Mouse (Mus musculus) lung, postnatal 4 days (tissue): ENCODE results near the gene E130309D02Rik.

Experiments
- DNase-seq, 2 experiments: peaks; one replicate each; pipeline ENCODE4 v3.0.0; 2021

Gene E130309D02Rik

GRCm38 (mm10) chr5:143265409-143265808 is 49.8 kb downstream of the E130309D02Rik start:
- DNase-seq, result no peak

DNA sequence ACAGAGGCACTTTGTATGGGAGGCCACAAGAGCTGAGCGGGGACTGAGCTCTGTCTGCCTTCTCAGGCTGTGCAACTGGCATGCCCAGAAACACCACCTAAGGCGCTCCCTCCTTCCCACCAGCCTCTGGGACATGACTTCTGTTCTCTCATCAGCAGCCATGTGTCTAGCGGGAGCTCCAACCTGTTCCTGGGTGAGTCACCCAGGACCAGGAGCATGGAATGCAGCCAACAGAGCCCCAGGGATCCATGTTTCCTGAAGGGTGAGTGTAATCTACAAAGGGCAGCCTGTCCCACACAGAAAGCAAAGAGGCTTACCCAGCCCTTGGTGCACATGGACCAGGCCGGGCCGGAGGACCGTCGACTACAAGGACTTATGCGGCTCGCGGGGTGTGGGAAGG is 50.5 kb downstream of the E130309D02Rik start:
- no peak for DNase-seq

GRCm38 (mm10) chr5:143261636-143262035 is 53.5 kb downstream of the E130309D02Rik start:
- no peak for DNase-seq

DNA sequence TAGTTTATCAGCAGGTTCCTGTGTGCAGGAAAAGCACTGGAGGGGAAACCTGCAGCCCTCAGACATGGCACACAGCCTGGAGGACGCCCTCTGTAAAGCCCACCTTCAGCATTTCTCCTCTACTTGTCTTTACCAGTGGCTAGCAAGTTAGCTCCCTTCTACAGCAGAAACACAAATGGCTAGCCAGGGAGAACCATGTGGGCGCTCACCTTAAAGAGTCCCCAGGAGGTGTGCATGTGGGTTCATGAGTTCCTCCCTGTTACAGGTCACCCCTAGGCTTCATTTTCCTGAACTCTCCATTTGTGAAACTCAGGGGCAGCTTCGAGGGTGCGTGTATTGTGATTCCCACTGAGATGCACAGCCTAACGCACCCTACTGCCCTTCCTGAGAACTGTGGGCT is 59.4 kb downstream of the E130309D02Rik start:
- DNase-seq, result no peak

DNA sequence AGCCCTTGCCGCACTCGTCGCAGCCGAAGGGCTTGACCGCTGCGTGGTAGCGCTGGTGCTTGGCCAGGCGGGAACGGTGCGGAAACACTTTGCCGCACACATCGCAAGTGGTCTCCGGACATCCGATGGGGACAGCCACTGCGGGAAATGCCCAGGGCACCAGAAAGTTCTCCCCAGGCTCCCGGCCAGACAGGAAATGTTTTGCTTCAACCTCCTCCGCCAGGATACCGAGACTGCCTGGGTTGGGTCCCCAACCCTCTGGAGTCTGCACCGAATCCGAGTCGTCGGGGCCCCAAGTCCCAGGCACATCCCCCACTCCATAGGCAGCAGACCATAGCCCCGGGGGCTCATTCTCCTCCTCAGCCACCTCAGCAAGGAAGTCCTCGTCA is 60.0 kb downstream of the E130309D02Rik start:
- peak in 1 of 2 experiments; percentile 27 for DNase-seq

DNA sequence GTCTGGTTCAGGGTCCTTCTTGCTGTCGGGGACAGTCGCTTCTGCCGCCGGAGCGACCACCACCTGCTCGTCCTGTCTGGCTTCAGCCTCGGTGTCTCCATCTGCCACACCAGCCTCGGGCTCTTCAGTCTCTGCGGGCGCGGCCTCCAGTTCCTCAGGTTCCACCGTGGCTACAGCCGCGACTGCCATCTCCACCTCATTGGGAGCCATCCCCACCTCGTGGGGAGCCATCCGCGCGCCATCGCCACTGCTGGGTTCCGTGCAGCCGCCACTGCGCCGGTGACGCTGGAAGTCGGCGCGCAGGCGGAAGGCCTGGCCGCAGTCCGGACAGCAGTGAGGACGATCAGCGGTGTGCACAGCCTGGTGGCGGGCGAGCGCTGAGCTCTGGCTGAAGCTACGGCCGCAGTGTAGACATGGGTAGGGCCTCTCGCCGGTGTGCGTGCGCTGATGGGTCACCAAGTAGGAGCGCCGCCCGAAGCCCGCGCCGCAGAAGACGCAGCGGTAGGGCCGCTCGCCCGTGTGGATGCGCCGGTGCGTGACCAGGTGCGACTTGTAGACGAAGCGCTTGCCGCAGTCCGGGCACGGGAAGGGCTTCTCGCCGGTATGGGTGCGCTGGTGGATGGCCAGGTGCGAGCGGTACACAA is 60.6 kb downstream of the E130309D02Rik start:
- peak in 1 of 2 experiments; percentile 27 for DNase-seq

DNA sequence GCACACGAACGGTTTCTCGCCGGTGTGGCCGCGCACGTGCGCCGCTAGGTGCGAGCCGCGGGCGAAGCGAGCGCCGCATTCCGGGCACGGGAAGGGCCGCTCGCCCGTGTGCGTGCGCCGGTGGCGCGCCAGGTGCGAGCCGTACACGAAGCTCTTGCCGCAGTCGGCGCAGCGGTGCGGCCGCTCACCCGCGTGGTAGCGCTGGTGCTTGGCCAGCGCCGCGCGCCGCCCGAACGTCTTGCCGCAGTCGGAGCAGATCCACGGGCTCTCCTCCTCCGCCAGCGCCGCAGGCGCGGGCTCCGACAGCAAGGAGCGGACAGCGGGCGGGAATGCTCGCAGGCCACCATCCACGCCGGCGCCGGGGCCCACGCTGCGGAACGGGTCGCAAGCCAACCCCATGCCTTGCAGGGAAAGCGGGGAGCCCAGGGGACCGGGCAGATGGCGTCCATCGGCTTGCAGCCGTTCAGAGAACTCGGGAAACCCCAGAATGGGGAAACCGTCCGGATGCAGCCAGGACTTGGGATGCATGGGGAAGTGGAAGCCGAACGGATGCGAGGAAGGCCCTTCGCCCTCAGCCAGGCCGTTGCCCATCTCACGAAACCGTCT is 61.2 kb downstream of the E130309D02Rik start:
- peak; percentile 13 to 28 for DNase-seq

DNA sequence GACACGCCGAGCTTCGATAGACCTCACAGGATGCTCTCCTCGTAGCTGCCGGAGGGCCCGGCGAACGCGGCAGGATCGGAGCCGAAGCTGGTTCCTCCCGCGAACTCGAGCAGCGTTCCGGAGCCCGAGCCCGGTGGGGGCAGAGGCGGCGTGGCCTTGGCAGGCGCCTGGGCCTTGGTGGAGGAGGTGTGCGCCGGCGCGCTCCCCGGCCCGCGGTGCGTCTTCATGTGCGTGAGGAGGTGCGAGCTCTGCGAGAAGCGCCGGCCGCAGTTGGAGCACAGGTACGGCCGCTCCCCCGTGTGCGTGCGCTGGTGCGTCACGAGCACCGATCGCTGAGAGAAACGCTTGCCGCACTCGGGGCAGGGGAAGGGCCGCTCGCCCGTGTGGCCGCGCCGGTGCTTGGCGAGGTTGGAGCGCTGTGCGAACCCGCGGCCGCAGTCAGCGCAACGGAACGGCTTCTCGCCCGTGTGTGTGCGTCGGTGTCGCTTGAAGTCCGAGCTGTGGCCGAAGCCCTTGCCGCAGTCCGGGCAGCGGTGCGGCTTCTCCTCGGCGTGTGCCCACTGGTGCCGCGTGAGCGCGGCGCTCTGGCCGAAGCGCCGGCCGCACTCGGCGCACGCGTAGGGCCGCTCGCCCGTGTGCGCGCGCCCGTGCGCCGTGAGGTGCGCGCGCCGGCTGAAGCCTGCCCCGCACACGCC is 61.8 kb downstream of the E130309D02Rik start:
- peak; percentile 16 to 34 for DNase-seq

DNA sequence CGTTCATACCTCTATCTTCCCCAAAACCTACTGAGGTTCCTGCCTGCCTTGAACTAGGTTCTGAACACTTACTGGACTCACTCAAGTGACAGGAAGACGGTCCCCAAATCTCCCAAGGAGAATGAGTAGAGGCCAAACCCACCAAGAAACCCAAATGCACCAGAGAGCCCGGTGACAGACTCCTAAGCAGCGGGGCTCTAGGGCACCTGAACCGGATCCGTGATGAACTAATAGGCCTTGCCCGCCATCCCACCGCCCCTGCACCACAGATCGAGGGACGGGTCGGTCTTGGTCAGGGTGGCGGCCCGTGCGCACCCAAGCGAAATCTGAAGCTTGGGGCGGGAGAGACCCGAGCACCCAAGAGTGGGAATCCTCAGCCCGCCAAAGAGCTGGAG is 62.4 kb downstream of the E130309D02Rik start:
- no peak for DNase-seq

DNA sequence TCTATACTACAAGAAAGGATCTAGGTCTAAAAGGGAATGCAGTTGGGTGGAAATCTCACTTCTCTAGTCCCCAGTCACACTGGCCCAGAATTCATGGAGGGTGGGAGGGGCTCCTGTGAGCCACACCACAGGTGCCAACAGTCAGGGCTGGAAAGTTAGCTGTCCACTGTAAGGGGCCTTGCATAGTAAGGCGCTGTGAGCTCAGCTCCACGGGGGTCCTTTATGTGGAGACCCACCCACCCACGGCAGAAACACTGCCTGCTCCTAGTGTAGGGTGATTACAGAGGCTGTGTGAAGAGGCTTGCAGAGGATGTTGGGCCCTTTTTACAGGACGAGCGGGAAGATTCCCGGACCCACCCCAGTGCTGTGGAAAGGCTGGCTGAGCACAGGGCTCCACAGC is 63.1 kb downstream of the E130309D02Rik start:
- DNase-seq, result no peak
